Mouse (Mus musculus): Measurements from ENCODE around the gene Slc29a3.

The Slc29a3 gene

GRCm38 (mm10) chr10:60677319-60677718, 75.3 kb downstream of the Slc29a3 start:
- DNase-seq (ENCODE audit: low read depth, low spot score): no peak

GRCm38 (mm10) chr10:60670166-60670565, 82.4 kb downstream of the Slc29a3 start:
- DNase-seq (ENCODE audit: low read depth, low spot score): no peak

GRCm38 (mm10) chr10:60668591-60668990, 84.0 kb downstream of the Slc29a3 start:
- DNase-seq (ENCODE audit: low read depth, low spot score): no peak
